Mouse (Mus musculus) MEL (cell line): ENCODE measurements around the gene Irak2. TPM values are rescaled to one million over a fixed set of nuclear protein-coding genes. Genes with fewer than 3 reads are reported as not detected.

Experiments used
- DNase-seq: peaks from one replicate; pipeline ENCODE4 v3.0.0; 2011; ENCODE audit warnings: low read depth, low spot score
- H3K27ac ChIP-seq: 2 replicates; pipeline ENCODE4 v1.5.1; 2012; ENCODE audit warnings: low read depth, mild to moderate bottlenecking, control low read depth, low read length, moderate library complexity; ENCODE audit not compliant: control insufficient read depth
- H3K27me3 ChIP-seq, 2 experiments: fragments of 150-350 bp in 1 of 2; sonication (generic) in 1 of 2; 2 replicates each; pipeline ENCODE4 v1.6.1; 2012; ENCODE audit warnings: low read length in 2 of 2, mild to moderate bottlenecking in 2 of 2, improper control_type of control experiment in 1 of 2, moderate library complexity in 1 of 2; ENCODE audit not compliant: insufficient read depth in 2 of 2, control insufficient read depth in 1 of 2
- H3K36me3 ChIP-seq, 2 experiments: 2 replicates each; pipeline ENCODE4 v1.6.1; 2012 to 2014; ENCODE audit warnings: low read length in 2 of 2, improper control_type of control experiment in 1 of 2, inconsistent platforms in 1 of 2, mild to moderate bottlenecking in 1 of 2; ENCODE audit not compliant: insufficient read depth in 2 of 2, control insufficient read depth in 1 of 2
- H3K4me1 ChIP-seq, 2 experiments: fragments of 150-350 bp in 1 of 2; sonication (generic) in 1 of 2; 2 replicates each; pipeline ENCODE4 v1.6.1; 2012; ENCODE audit warnings: low read length in 2 of 2, improper control_type of control experiment in 1 of 2, mild to moderate bottlenecking in 1 of 2; ENCODE audit not compliant: insufficient read depth in 2 of 2, control insufficient read depth in 1 of 2
- H3K4me3 ChIP-seq, 2 experiments: fragments of 150-350 bp in 1 of 2; sonication (generic) in 1 of 2; 2 replicates each; pipeline ENCODE4 v1.5.1; 2012; ENCODE audit warnings: low read depth in 2 of 2, low read length in 2 of 2, mild to moderate bottlenecking in 2 of 2, moderate library complexity in 2 of 2, control low read depth in 1 of 2, improper control_type of control experiment in 1 of 2; ENCODE audit not compliant: control insufficient read depth in 1 of 2, insufficient read depth in 1 of 2
- H3K79me2 ChIP-seq: 2 replicates; pipeline ENCODE4 v1.6.1; 2012; ENCODE audit warnings: mild to moderate bottlenecking, low read length, moderate library complexity; ENCODE audit not compliant: control insufficient read depth, poor library complexity, insufficient read depth
- H3K9ac ChIP-seq: 2 replicates; pipeline ENCODE4 v1.6.1; 2012; ENCODE audit warnings: low read depth, mild to moderate bottlenecking, control low read depth, low read length, moderate library complexity; ENCODE audit not compliant: control insufficient read depth, poor library complexity, severe bottlenecking
- H3K9me3 ChIP-seq: fragments of 150-350 bp; sonication (generic); replicated peaks from 2 replicates; pipeline ENCODE4 v1.6.1; 2012; ENCODE audit warnings: mild to moderate bottlenecking, low read length, improper control_type of control experiment, moderate library complexity; ENCODE audit not compliant: insufficient read depth
- BHLHE40 ChIP-seq: IDR thresholded peaks from 2 replicates; pipeline ENCODE4 v1.6.1; 2012; ENCODE audit warnings: low read depth, mild to moderate bottlenecking, inconsistent platforms, low read length, improper control_type of control experiment, borderline replicate concordance
- CHD1 ChIP-seq: IDR thresholded peaks from 2 replicates; pipeline ENCODE4 v1.6.1; 2012; ENCODE audit warnings: low read depth, mild to moderate bottlenecking, inconsistent platforms, low read length, improper control_type of control experiment
- CHD2 ChIP-seq: IDR thresholded peaks from 2 replicates; pipeline ENCODE4 v1.6.1; 2011; ENCODE audit warnings: low read length, improper control_type of control experiment
- E2F4 ChIP-seq: IDR thresholded peaks from 2 replicates; pipeline ENCODE4 v1.6.1; 2011; ENCODE audit warnings: low read depth, low read length, improper control_type of control experiment, borderline replicate concordance
- ELF1 ChIP-seq: IDR thresholded peaks from 2 replicates; pipeline ENCODE4 v1.6.1; 2014; ENCODE audit warnings: low read depth, mild to moderate bottlenecking, inconsistent platforms, low read length, improper control_type of control experiment, moderate library complexity
- GABPA ChIP-seq: IDR thresholded peaks from 2 replicates; pipeline ENCODE4 v1.6.1; 2012; ENCODE audit warnings: low read depth, mild to moderate bottlenecking, inconsistent platforms, low read length, improper control_type of control experiment, moderate library complexity
- GATA1 ChIP-seq: IDR thresholded peaks from 2 replicates; pipeline ENCODE4 v1.6.1; 2011; ENCODE audit warnings: low read depth, low read length, improper control_type of control experiment
- HCFC1 ChIP-seq: IDR thresholded peaks from 2 replicates; pipeline ENCODE4 v1.6.1; 2012; ENCODE audit warnings: low read depth, mild to moderate bottlenecking, inconsistent platforms, low read length, improper control_type of control experiment, moderate library complexity
- JUND ChIP-seq: IDR thresholded peaks from 2 replicates; pipeline ENCODE4 v1.6.1; 2011; ENCODE audit warnings: low read depth, mild to moderate bottlenecking, improper control_type of control experiment, low read length
- KAT2A ChIP-seq: conservative IDR thresholded peaks from 2 replicates; pipeline ENCODE4 v1.6.1; 2012; ENCODE audit warnings: low read depth, low read length, improper control_type of control experiment, inconsistent platforms
- MAFK ChIP-seq: IDR thresholded peaks from 2 replicates; pipeline ENCODE4 v1.6.1; 2011; ENCODE audit warnings: low read depth, mild to moderate bottlenecking, low read length, improper control_type of control experiment, borderline replicate concordance
- MAX ChIP-seq: IDR thresholded peaks from 2 replicates; pipeline ENCODE4 v1.6.1; 2011; ENCODE audit warnings: low read length, improper control_type of control experiment
- MEF2A ChIP-seq: IDR thresholded peaks from 2 replicates; pipeline ENCODE4 v1.6.1; 2014; ENCODE audit warnings: low read depth, mild to moderate bottlenecking, inconsistent platforms, low read length, improper control_type of control experiment; ENCODE audit not compliant: poor library complexity, insufficient replicate concordance, severe bottlenecking; ENCODE audit errors: extremely low read depth
- MYC ChIP-seq: IDR thresholded peaks from 2 replicates; pipeline ENCODE4 v1.6.1; 2011; ENCODE audit warnings: low read depth, mild to moderate bottlenecking, low read length, improper control_type of control experiment, moderate library complexity
- NELFE ChIP-seq: IDR thresholded peaks from 2 replicates; pipeline ENCODE4 v1.6.1; 2011; ENCODE audit warnings: low read depth, low read length, improper control_type of control experiment
- NRF1 ChIP-seq: IDR thresholded peaks from 2 replicates; pipeline ENCODE4 v1.6.1; 2014; ENCODE audit warnings: low read depth, mild to moderate bottlenecking, inconsistent platforms, low read length, improper control_type of control experiment, moderate library complexity; ENCODE audit not compliant: poor library complexity, insufficient read depth, severe bottlenecking
- POLR2A ChIP-seq, 2 experiments: IDR thresholded peaks; 2 replicates each; pipeline ENCODE4 v1.6.1; 2011 to 2012; ENCODE audit warnings: low read length in 2 of 2, mild to moderate bottlenecking in 2 of 2, control low read depth in 1 of 2, improper control_type of control experiment in 1 of 2, low read depth in 1 of 2, moderate library complexity in 1 of 2; ENCODE audit not compliant: control insufficient read depth in 1 of 2, insufficient read depth in 1 of 2, poor library complexity in 1 of 2
- POLR2AphosphoS5 ChIP-seq: IDR thresholded peaks from 2 replicates; pipeline ENCODE4 v1.6.1; 2012; ENCODE audit warnings: low read depth, borderline replicate concordance, mild to moderate bottlenecking, inconsistent platforms, low read length, moderate library complexity, mixed read lengths
- RAD21 ChIP-seq: IDR thresholded peaks from 2 replicates; pipeline ENCODE4 v1.6.1; 2011; ENCODE audit warnings: mild to moderate bottlenecking, low read depth, low read length, improper control_type of control experiment
- RCOR1 ChIP-seq: IDR thresholded peaks from 2 replicates; pipeline ENCODE4 v1.6.1; 2012; ENCODE audit warnings: low read depth, mild to moderate bottlenecking, inconsistent platforms, low read length, improper control_type of control experiment
- SIN3A ChIP-seq: IDR thresholded peaks from 2 replicates; pipeline ENCODE4 v1.6.1; 2012; ENCODE audit warnings: low read length, improper control_type of control experiment, inconsistent platforms
- SMC3 ChIP-seq: IDR thresholded peaks from 2 replicates; pipeline ENCODE4 v1.6.1; 2011; ENCODE audit warnings: low read depth, low read length, improper control_type of control experiment
- TAL1 ChIP-seq: IDR thresholded peaks from 2 replicates; pipeline ENCODE4 v1.6.1; 2012; ENCODE audit warnings: mild to moderate bottlenecking, inconsistent platforms, low read length, moderate library complexity, mixed read lengths
- UBTF ChIP-seq: IDR thresholded peaks from 2 replicates; pipeline ENCODE4 v1.6.1; 2012; ENCODE audit warnings: low read depth, mild to moderate bottlenecking, inconsistent platforms, low read length, improper control_type of control experiment, moderate library complexity, borderline replicate concordance; ENCODE audit not compliant: insufficient read depth
- ZC3H11A ChIP-seq: IDR thresholded peaks from 2 replicates; pipeline ENCODE4 v1.6.1; 2012; ENCODE audit warnings: low read depth, mild to moderate bottlenecking, inconsistent platforms, low read length, improper control_type of control experiment
- ZKSCAN1 ChIP-seq: IDR thresholded peaks from 2 replicates; pipeline ENCODE4 v1.6.1; 2012; ENCODE audit warnings: low read depth, mild to moderate bottlenecking, inconsistent platforms, low read length, improper control_type of control experiment, moderate library complexity
- polyA plus RNA-seq, 2 experiments: library from polyadenylated mRNA; stranded (reverse) in 1 of 2; unstranded in 1 of 2; fragments of >175 nt in 1 of 2; fragments of >200 nt in 1 of 2; gene quantifications; 2 replicates each; pipeline versions ENCODE4 v1.2.1 to v1.2.4; 2012; ENCODE audit warnings: low replicate concordance in 2 of 2, low read depth in 1 of 2; ENCODE audit not compliant: insufficient read length in 2 of 2, insufficient read depth in 1 of 2, missing spikeins in 1 of 2
- total RNA-seq: library from RNA; depleted of rRNA; stranded (reverse); fragments of 300-350 nt; gene quantifications from 2 replicates; pipeline ENCODE4 v1.2.3, GENCODE M21; 2012

The Irak2 gene
- total and polyA plus RNA-seq, 3 experiments, result 5.2 to 6.8 TPM; not detected in 1

DNA sequence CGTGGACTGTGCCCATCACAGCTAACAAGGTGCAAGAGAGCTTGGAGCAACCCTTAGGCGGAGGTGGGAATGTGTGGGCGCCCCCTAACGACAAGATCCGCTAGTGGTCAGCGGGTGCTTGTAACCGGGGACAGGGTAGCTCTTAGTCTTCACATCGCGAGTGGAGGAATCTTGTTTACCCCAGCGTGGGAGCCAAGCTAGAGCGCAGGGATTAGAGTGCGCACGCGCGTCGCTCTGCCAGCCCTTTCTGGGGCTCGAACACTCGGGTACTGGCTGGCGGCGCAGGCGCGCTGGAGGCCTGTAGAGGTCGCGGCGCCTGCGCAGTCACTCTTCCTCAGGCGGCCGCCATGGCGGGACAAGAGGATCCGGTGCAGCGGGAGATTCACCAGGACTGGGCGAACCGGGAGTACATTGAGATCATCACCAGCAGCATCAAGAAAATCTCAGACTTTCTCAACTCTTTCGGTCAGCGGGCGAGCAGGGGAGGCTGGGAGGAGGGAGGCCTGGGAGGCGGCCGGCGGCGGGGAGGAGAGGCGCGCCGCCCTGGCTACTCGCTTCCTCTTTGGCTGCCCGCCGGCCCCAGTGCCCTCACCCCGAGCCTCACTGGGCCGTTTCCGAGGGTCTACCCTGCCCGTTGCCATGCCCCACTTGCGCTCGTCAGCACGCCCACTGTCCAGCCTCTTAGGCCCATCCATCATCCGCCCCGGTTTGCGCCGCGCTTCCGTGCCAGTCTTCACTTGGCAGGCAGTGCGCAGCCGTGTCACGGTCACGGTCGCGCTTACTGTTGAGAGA is 33.6 kb upstream of the Irak2 start, which contains the start of gene Brk1 (continued):
- TF ChIP-seq RAD21 (no peak; the same call in none of the 2 replicates), MYC (no peak; the same call in 1 of the 2 replicates), MAX (no peak), BHLHE40 (no peak), E2F4 (no peak), TAL1 (no peak), GATA1 (no peak), ZC3H11A (no peak), NELFE (peak; percentile 93), SMC3 (peak; percentile 25; the same call in 1 of the 2 replicates)

DNA sequence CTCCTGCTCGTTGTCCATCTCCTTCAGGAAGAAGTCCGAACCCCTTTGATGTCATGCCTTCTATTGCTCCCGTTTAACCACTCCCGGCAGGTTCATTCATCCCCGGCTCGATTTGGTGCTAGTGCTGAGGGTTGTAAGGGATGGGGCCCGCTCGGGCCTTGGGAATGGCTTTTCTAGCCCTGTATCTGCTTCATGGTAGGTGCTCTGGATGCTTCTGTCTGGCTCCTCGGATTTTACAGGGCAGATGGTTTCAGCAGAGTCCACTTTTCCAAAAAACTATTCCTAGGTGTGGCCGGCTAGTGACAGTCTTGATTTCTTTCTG is 33.1 kb upstream of the Irak2 start:
- Histone ChIP-seq H3K4me3 (peak overlapping the region; percentile 82 to 86), H3K27ac (peak overlapping the region; percentile 58; the same call in 1 of the 2 replicates), H3K27me3 (no peaks in the 10 kb centered on the region), H3K4me1 (peaks cover 3 to 19% of the 10 kb centered on the region in 2 experiments; a peak in 3 of 4 replicates), H3K79me2 (peaks cover 37% of the 10 kb centered on the region), H3K9me3 (no peaks in the 10 kb centered on the region), H3K36me3 (peaks cover 7 to 18% of the 10 kb centered on the region in 2 experiments; a peak in 3 of 4 replicates), H3K9ac (peak overlapping the region; percentile 85)
- no peak for DNase-seq
- no peak for TF ChIP-seq HCFC1
- TF ChIP-seq POLR2A (IDR thresholded peaks at IDR 0.05; ENCODE audit: control insufficient read depth in 1 of 2, insufficient read depth in 1 of 2, low read depth in 1 of 2, low read length in 2 of 2, poor library complexity in 1 of 2), result no peak
- TF ChIP-seq JUND, result no peak
- TF ChIP-seq MAFK, result no peak
- TF ChIP-seq UBTF, result no peak
- TF ChIP-seq RCOR1, result no peak
- TF ChIP-seq SIN3A, result no peak
- no peak for TF ChIP-seq ELF1
- no peak for TF ChIP-seq KAT2A
- no peak for TF ChIP-seq GABPA
- no peak for TF ChIP-seq RAD21
- TF ChIP-seq CHD1, result no peak
- no peak for TF ChIP-seq E2F4
- no peak for TF ChIP-seq CHD2
- TF ChIP-seq POLR2AphosphoS5, result no peak
- TF ChIP-seq ZKSCAN1, result no peak
- no peak for TF ChIP-seq TAL1
- TF ChIP-seq NRF1, result no peak
- no peak for TF ChIP-seq BHLHE40
- no peak for TF ChIP-seq MEF2A
